Mouse (Mus musculus): ENCODE results near the gene Fbxw8. TPM values are rescaled to one million over a fixed set of nuclear protein-coding genes. Genes with fewer than 3 reads are reported as not detected.
A peak's percentile ranks its signal among the peaks of the same experiment; 100 is the strongest.

Fbxw8 gene
- polyA plus RNA-seq, 1 experiment from 2014 or later: 18.4 TPM

- 93% methylated on average over 10 of the region's 10 CpGs for WGBS
Observed at GRCm38 (mm10) chr5:118106667-118107066, 48.6 kb downstream of the Fbxw8 start.

GRCm38 (mm10) chr5:118105536-118105935 lies 49.7 kb downstream of the Fbxw8 start:
- no peaks in the 10 kb centered on the region for H3K27me3 ChIP-seq (ENCODE audit: control insufficient read depth, insufficient read depth, low read depth, low read length)
- no peaks in the 10 kb centered on the region for H3K9me3 ChIP-seq (replicated peaks; ENCODE audit: control insufficient read depth, low read length, poor library complexity, severe bottlenecking)
- no peak overlapping the region for H3K4me3 ChIP-seq (ENCODE audit: low read depth, low read length)
- WGBS: 87% methylated on average over 8 of the region's 8 CpGs
- H3K4me1 ChIP-seq (ENCODE audit: control insufficient read depth, insufficient read depth, low read length): peaks cover 8% of the 10 kb centered on the region
- ATAC-seq: no peak
- H3K36me3 ChIP-seq (ENCODE audit: control insufficient read depth, insufficient read depth, low read length): no peaks in the 10 kb centered on the region; the same call in 1 of the 2 replicates
- H3K27ac ChIP-seq (ENCODE audit: low read length): no peak overlapping the region
- no peak overlapping the region for H3K4me2 ChIP-seq (ENCODE audit: low read length)
- no peak overlapping the region for H3K9ac ChIP-seq (ENCODE audit: low read depth, low read length)

More at GRCm38 (mm10) chr5:118106667-118107066, 48.6 kb downstream of the Fbxw8 start:
- peaks cover 6% of the 10 kb centered on the region for H3K36me3 ChIP-seq (ENCODE audit: control insufficient read depth, insufficient read depth, low read length)
- H3K27ac ChIP-seq (ENCODE audit: low read length): no peak overlapping the region
- H3K4me1 ChIP-seq (ENCODE audit: control insufficient read depth, insufficient read depth, low read length): peaks cover 6% of the 10 kb centered on the region
- H3K9me3 ChIP-seq (replicated peaks; ENCODE audit: control insufficient read depth, low read length, poor library complexity, severe bottlenecking): no peaks in the 10 kb centered on the region
- H3K4me3 ChIP-seq (ENCODE audit: low read depth, low read length): no peak overlapping the region
- ATAC-seq: no peak
- no peak overlapping the region for H3K9ac ChIP-seq (ENCODE audit: low read depth, low read length)
- no peak overlapping the region for H3K4me2 ChIP-seq (ENCODE audit: low read length)
- H3K27me3 ChIP-seq (ENCODE audit: control insufficient read depth, insufficient read depth, low read depth, low read length): no peaks in the 10 kb centered on the region

- ATAC-seq: no peak
Observed at GRCm38 (mm10) chr5:118099870-118100478, 55.3 kb downstream of the Fbxw8 start.

GRCm38 (mm10) chr5:118099069-118099869 lies 56.0 kb downstream of the Fbxw8 start:
- H3K36me3 ChIP-seq (ENCODE audit: control insufficient read depth, insufficient read depth, low read length): peaks cover 6% of the 10 kb centered on the region
- 73% methylated on average over 11 of the region's 11 CpGs for WGBS
- H3K9ac ChIP-seq (ENCODE audit: low read depth, low read length): no peak overlapping the region
- peak; percentile 36; the same call in 1 of the 2 replicates for ATAC-seq
- no peaks in the 10 kb centered on the region for H3K9me3 ChIP-seq (replicated peaks; ENCODE audit: control insufficient read depth, low read length, poor library complexity, severe bottlenecking)
- H3K4me2 ChIP-seq (ENCODE audit: low read length): no peak overlapping the region
- H3K4me3 ChIP-seq (ENCODE audit: low read depth, low read length): no peak overlapping the region
- H3K27me3 ChIP-seq (ENCODE audit: control insufficient read depth, insufficient read depth, low read depth, low read length): no peaks in the 10 kb centered on the region
- peaks cover 10% of the 10 kb centered on the region for H3K4me1 ChIP-seq (ENCODE audit: control insufficient read depth, insufficient read depth, low read length)
- H3K27ac ChIP-seq (ENCODE audit: low read length): no peak overlapping the region

More at GRCm38 (mm10) chr5:118099870-118100478, 55.3 kb downstream of the Fbxw8 start:
- Histone ChIP-seq H3K9me3 (replicated peaks; ENCODE audit: control insufficient read depth, low read length, poor library complexity, severe bottlenecking) (no peaks in the 10 kb centered on the region), H3K4me2 (ENCODE audit: low read length) (no peak overlapping the region), H3K4me3 (ENCODE audit: low read depth, low read length) (no peak overlapping the region), H3K4me1 (ENCODE audit: control insufficient read depth, insufficient read depth, low read length) (peaks cover 10% of the 10 kb centered on the region), H3K27me3 (ENCODE audit: control insufficient read depth, insufficient read depth, low read depth, low read length) (no peaks in the 10 kb centered on the region), H3K27ac (ENCODE audit: low read length) (0 out of 2 replicates have a peak overlapping the region, but pooled peaks have one; percentile 5), H3K9ac (ENCODE audit: low read depth, low read length) (no peak overlapping the region), H3K36me3 (ENCODE audit: control insufficient read depth, insufficient read depth, low read length) (no peaks in the 10 kb centered on the region; the same call in 1 of the 2 replicates)
- WGBS: 71% methylated on average over 8 of the region's 8 CpGs

GRCm38 (mm10) chr5:118096317-118096716 lies 58.9 kb downstream of the Fbxw8 start:
- H3K27me3 ChIP-seq (ENCODE audit: control insufficient read depth, insufficient read depth, low read depth, low read length): no peaks in the 10 kb centered on the region
- H3K4me3 ChIP-seq (ENCODE audit: low read depth, low read length): no peak overlapping the region
- no peaks in the 10 kb centered on the region for H3K9me3 ChIP-seq (replicated peaks; ENCODE audit: control insufficient read depth, low read length, poor library complexity, severe bottlenecking)
- no peak for ATAC-seq
- 89% methylated on average over 3 of the region's 3 CpGs for WGBS
- H3K4me1 ChIP-seq (ENCODE audit: control insufficient read depth, insufficient read depth, low read length): peaks cover 10% of the 10 kb centered on the region
- no peak overlapping the region for H3K27ac ChIP-seq (ENCODE audit: low read length)
- H3K9ac ChIP-seq (ENCODE audit: low read depth, low read length): no peak overlapping the region
- H3K4me2 ChIP-seq (ENCODE audit: low read length): no peak overlapping the region
- peaks cover 20% of the 10 kb centered on the region for H3K36me3 ChIP-seq (ENCODE audit: control insufficient read depth, insufficient read depth, low read length)

- Histone ChIP-seq H3K4me1 (ENCODE audit: control insufficient read depth, insufficient read depth, low read length) (peaks cover 10% of the 10 kb centered on the region), H3K4me3 (ENCODE audit: low read depth, low read length) (no peak overlapping the region), H3K4me2 (ENCODE audit: low read length) (no peak overlapping the region), H3K27ac (ENCODE audit: low read length) (no peak overlapping the region), H3K9ac (ENCODE audit: low read depth, low read length) (no peak overlapping the region), H3K36me3 (ENCODE audit: control insufficient read depth, insufficient read depth, low read length) (peaks cover 23% of the 10 kb centered on the region), H3K9me3 (replicated peaks; ENCODE audit: control insufficient read depth, low read length, poor library complexity, severe bottlenecking) (no peaks in the 10 kb centered on the region), H3K27me3 (ENCODE audit: control insufficient read depth, insufficient read depth, low read depth, low read length) (no peaks in the 10 kb centered on the region)
- 89% methylated on average over 4 of the region's 4 CpGs for whole genome bisulfite sequencing
- no peak for ATAC-seq
Observed at GRCm38 (mm10) chr5:118095849-118096248, 59.4 kb downstream of the Fbxw8 start.

GRCm38 (mm10) chr5:118095433-118095832 lies 59.8 kb downstream of the Fbxw8 start:
- no peaks in the 10 kb centered on the region for H3K9me3 ChIP-seq (replicated peaks; ENCODE audit: control insufficient read depth, low read length, poor library complexity, severe bottlenecking)
- H3K4me1 ChIP-seq (ENCODE audit: control insufficient read depth, insufficient read depth, low read length): peaks cover 8% of the 10 kb centered on the region
- no peak overlapping the region for H3K27ac ChIP-seq (ENCODE audit: low read length)
- ATAC-seq: no peak
- no peaks in the 10 kb centered on the region for H3K27me3 ChIP-seq (ENCODE audit: control insufficient read depth, insufficient read depth, low read depth, low read length)
- 89% methylated on average over 11 of the region's 11 CpGs for WGBS
- H3K4me3 ChIP-seq (ENCODE audit: low read depth, low read length): no peak overlapping the region
- H3K4me2 ChIP-seq (ENCODE audit: low read length): no peak overlapping the region
- H3K9ac ChIP-seq (ENCODE audit: low read depth, low read length): no peak overlapping the region
- H3K36me3 ChIP-seq (ENCODE audit: control insufficient read depth, insufficient read depth, low read length): peaks cover 27% of the 10 kb centered on the region

GRCm38 (mm10) chr5:118093321-118094035 lies 61.8 kb downstream of the Fbxw8 start:
- Histone ChIP-seq H3K27ac (ENCODE audit: low read length) (no peak overlapping the region), H3K4me3 (ENCODE audit: low read depth, low read length) (no peak overlapping the region), H3K9me3 (replicated peaks; ENCODE audit: control insufficient read depth, low read length, poor library complexity, severe bottlenecking) (no peaks in the 10 kb centered on the region), H3K4me1 (ENCODE audit: control insufficient read depth, insufficient read depth, low read length) (peaks cover 13% of the 10 kb centered on the region; the same call in 1 of the 2 replicates), H3K9ac (ENCODE audit: low read depth, low read length) (0 out of 2 replicates have a peak overlapping the region, but pooled peaks have one; percentile 22), H3K27me3 (ENCODE audit: control insufficient read depth, insufficient read depth, low read depth, low read length) (no peaks in the 10 kb centered on the region), H3K4me2 (ENCODE audit: low read length) (no peak overlapping the region), H3K36me3 (ENCODE audit: control insufficient read depth, insufficient read depth, low read length) (peaks cover 27% of the 10 kb centered on the region)
- peak; percentile 15; the same call in 1 of the 2 replicates for ATAC-seq
- WGBS: 57% methylated on average over 11 of the region's 11 CpGs

Measured in midbrain, embryonic 16.5 days (tissue).